Mouse (Mus musculus) retina, embryonic 14.5 days (tissue): ENCODE measurements around the gene Anapc5.

ENCODE experiments used
- DNase-seq: peaks from one replicate; pipeline ENCODE4 v3.0.0-alpha.2; 2015; ENCODE audit warnings: low spot score

Gene Anapc5

GRCm38 (mm10) chr5:122820777-122821523 lies at the start of gene Anapc5:
TSS of gene Anapc5 (minus strand) at chr5:122821339.
- DNase-seq, result peak; percentile 96

- DNase-seq, result no peak
These were observed 41.9 kb upstream of the Anapc5 start for GRCm38 (mm10) chr5:122863053-122863452.

DNA sequence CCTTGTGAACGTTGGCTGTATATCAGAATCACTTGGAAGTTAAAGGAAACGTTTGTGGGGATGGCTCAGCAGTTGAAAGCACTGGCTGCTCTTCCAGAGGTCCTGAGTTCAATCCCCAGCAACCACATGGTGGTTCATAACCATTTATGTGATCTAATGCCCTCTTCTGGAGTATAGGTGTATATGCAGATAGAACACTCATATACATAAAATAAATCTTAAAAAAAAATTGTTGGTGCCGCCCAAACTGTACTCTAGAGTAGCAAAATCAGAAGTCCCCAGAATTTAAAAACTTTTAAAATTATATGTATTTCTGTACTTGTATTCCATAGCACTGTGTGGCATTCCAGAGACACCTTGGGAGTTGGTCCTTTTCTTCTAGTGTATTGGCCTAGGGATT lies 34.7 kb upstream of the Anapc5 start:
- DNase-seq, result no peak

- DNase-seq, result no peak
These were observed 31.5 kb upstream of the Anapc5 start for GRCm38 (mm10) chr5:122852611-122853010.

GRCm38 (mm10) chr5:122850319-122851002 lies 29.3 kb upstream of the Anapc5 start:
- no peak for DNase-seq

GRCm38 (mm10) chr5:122849521-122850318 lies 28.6 kb upstream of the Anapc5 start, which contains the start of gene Rnf34:
TSS of gene Rnf34 (plus strand) at chr5:122850048.
- DNase-seq, result peak; percentile 99

GRCm38 (mm10) chr5:122843799-122844198 lies 22.7 kb upstream of the Anapc5 start:
- DNase-seq, result no peak

DNA sequence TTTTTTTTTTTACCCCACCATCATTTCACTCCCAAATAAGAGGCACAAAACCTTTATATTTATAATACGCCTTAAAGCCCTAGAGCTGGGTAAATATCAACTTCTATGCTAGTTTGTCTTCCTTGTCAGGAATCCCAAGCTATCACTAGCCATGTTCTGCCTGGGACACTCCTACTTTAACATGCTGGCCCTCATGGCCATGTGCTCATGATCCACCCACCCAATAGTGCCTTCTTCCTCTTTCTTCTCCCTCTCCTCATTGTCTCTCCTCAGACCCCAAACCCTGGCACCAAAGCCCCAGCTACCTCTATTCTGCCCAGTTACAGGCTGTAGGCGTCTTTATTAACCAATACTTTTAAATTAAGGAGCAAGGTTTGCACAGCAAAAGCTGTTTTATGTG lies 20.0 kb upstream of the Anapc5 start:
- no peak for DNase-seq

DNA sequence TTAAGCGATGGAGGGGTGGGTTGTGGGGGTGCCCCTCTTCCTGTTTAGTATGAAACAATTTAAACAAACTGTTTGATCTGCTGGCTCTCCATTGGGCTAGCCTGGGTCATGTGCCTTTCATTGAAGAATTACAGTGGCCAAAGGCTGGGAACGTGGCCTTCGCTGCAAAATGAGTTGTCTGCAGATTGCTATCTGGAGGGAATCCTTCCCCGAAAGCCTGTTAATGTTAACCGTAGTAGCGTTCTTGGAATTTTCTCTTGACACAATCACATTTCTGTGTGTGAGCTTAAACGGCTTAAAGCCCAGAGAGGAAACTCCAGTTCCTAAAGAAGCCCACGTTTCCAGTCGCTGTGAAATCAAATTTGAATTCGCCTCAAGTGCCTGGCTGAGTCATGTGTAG lies 11.9 kb upstream of the Anapc5 start:
- DNase-seq, result no peak

DNA sequence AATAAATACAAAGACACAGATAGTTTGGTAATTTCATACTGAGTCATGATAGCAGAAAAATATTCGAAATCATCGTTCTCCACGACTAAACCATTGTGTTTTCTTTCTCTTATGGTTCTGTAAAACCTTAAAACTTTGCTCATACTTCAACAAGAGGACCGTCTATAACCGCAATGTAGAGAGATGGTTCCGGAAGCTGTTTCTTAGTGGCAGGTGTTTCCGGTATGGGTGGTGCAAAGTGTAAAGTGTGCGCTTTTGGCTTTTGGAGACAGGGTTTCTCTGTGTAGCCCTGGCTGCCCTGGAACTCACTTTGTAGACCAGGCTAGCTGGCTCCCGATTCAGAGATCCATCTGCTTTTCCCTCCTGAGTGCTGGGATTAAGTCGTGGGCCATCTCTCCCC lies 11.4 kb upstream of the Anapc5 start:
- no peak for DNase-seq

DNA sequence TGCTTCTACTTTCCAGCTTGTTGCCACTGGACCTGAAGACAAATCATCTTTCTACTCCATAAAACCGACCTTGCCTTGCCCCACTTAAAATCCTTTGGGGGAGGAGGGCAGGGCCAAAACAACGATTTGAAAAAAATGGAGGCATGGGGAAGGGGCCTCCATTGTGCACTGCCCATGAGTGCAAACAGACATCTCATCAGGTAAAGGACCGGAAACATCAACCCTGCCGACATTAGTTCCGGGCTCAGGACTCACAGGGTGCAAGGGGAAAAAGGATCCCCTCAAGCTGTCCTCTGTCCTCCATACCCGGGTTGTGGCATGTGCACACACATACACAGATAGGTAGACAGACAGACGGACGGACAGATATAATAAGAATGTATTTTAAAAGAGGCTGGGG lies 4.0 kb upstream of the Anapc5 start:
- no peak for DNase-seq

DNA sequence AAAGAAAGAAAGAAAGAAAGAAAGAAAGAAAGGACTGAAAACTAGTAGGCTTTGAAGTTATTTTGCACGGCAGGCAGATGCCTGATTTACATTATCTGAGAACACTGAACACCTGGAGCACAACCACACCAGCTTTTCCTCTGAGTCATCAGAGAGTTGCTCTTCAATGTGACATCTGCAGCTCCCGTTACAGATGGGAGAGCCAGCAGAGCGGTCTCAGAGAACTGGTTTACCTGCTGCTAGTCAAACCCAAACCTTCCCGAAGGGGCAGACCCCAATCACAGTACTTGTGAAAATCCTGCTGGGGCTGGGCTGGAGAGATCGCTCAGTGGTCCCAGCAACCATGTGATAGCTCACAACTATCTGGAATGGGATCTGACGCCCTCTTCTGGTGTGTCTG lies 3.3 kb upstream of the Anapc5 start:
- DNase-seq, result no peak

- no peak for DNase-seq
These were observed 2.8 kb upstream of the Anapc5 start for GRCm38 (mm10) chr5:122823976-122824375.

- no peak for DNase-seq
These were observed 1.3 kb upstream of the Anapc5 start for GRCm38 (mm10) chr5:122822441-122822840.

DNA sequence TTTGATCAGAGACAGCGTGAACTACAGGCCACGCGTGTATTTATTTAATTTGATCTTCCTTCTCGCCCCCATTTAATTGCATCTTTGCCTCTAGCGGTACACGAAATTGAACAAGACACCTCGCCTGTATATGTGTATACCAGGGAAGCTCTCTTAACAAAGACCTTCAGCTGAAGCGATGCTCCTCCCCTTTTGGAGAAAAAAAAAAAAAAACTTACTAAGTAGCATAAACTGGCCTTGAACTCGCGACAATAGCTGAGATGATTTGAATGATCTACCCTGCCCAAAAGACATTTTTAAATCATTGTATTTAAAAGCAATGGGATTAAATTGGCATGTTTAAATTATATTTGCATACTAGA lies 366 bp upstream of the Anapc5 start:
- DNase-seq, result no peak

DNA sequence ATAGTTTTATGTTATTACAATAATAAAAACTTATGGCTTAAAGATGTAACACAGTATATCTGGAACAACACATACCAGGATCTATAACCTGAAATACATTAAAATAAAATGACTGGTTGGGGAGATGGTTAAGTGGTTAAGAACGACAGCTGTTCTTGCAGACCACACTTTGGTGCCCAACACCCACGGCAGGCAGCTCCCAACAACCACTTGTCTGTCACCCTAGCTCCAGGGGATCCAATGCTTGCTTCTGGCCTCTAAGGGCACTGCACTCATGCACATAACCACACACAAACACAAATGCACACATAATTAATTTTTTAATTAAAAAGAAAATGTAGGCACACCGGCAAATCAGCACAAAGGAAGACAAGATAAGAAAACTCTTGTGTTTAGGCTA lies 8.4 kb downstream of the Anapc5 start:
- no peak for DNase-seq

- DNase-seq, result peak; percentile 76
These were observed 9.6 kb downstream of the Anapc5 start for GRCm38 (mm10) chr5:122811364-122812079.

- peak; percentile 62 for DNase-seq
These were observed 15.6 kb downstream of the Anapc5 start for GRCm38 (mm10) chr5:122805503-122805902.

GRCm38 (mm10) chr5:122802706-122803105 lies 18.4 kb downstream of the Anapc5 start:
- no peak for DNase-seq

DNA sequence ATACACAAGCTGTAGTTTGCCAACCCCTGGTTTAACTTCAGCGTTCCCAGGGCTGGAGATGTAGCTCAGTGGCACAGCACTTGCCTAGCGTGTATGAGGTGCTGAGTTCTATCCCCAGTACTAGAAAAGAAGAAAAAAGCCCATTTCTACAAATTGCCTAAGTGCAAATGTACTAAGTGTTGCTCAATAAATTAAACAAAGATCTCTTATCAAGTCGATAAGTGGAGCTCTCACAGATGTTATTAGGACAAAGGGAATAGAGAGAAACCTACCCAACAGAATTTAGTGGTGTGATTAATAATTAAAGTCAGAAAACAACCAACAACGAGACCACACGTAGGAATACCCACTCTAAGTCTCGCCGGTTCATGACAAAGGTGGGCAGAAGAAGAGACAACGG lies 19.5 kb downstream of the Anapc5 start:
- no peak for DNase-seq

- DNase-seq, result no peak
These were observed 20.7 kb downstream of the Anapc5 start for GRCm38 (mm10) chr5:122800345-122801010.
